Mouse (Mus musculus): Measurements from ENCODE around the gene Ugt1a5. TPM values are rescaled to one million over a fixed set of nuclear protein-coding genes. Genes with fewer than 3 reads are reported as not detected.

Ugt1a5 gene
- polyA plus RNA-seq, 1 experiment from 2014 or later: not detected

GRCm38 (mm10) chr1:88256886-88257663, 91.3 kb downstream of the Ugt1a5 start:
- no peak overlapping the region for H3K4me2 ChIP-seq (ENCODE audit: low read length)
- ATAC-seq (ENCODE audit: low FRiP score, low TSS enrichment) (no peak), DNase-seq (no peak)
- no peaks in the 10 kb centered on the region for H3K4me1 ChIP-seq (ENCODE audit: control insufficient read depth, insufficient read depth, low read length)
- no peak overlapping the region for H3K27ac ChIP-seq (replicated peaks; ENCODE audit: low read depth, low read length)
- WGBS: 81% methylated on average over 10 of the region's 10 CpGs
- peaks cover 27% of the 10 kb centered on the region for H3K36me3 ChIP-seq (ENCODE audit: control insufficient read depth, insufficient read depth, low read length)
- no peak overlapping the region for H3K9ac ChIP-seq (replicated peaks; ENCODE audit: low read length)
- H3K27me3 ChIP-seq (ENCODE audit: control insufficient read depth, insufficient read depth, low read length): no peaks in the 10 kb centered on the region
- peaks cover 56% of the 10 kb centered on the region for H3K9me3 ChIP-seq (ENCODE audit: control insufficient read depth, low read length)
- no peak overlapping the region for H3K4me3 ChIP-seq (replicated peaks; ENCODE audit: low read depth, low read length)

- 79% methylated on average over 6 of the region's 6 CpGs for WGBS
- Histone ChIP-seq H3K27ac (replicated peaks; ENCODE audit: low read depth, low read length) (no peak overlapping the region), H3K4me3 (replicated peaks; ENCODE audit: low read depth, low read length) (no peak overlapping the region), H3K4me2 (ENCODE audit: low read length) (no peak overlapping the region), H3K4me1 (ENCODE audit: control insufficient read depth, insufficient read depth, low read length) (no peaks in the 10 kb centered on the region), H3K27me3 (ENCODE audit: control insufficient read depth, insufficient read depth, low read length) (no peaks in the 10 kb centered on the region), H3K36me3 (ENCODE audit: control insufficient read depth, insufficient read depth, low read length) (peaks cover 33% of the 10 kb centered on the region), H3K9me3 (ENCODE audit: control insufficient read depth, low read length) (peaks cover 50% of the 10 kb centered on the region), H3K9ac (replicated peaks; ENCODE audit: low read length) (no peak overlapping the region)
- ATAC-seq (ENCODE audit: low FRiP score, low TSS enrichment) (no peak), DNase-seq (no peak)
These were observed 91.9 kb downstream of the Ugt1a5 start for GRCm38 (mm10) chr1:88257681-88258080.

- no peak for ATAC-seq (ENCODE audit: low FRiP score, low TSS enrichment)
- WGBS: 69% methylated on average over 6 of the region's 6 CpGs
- H3K9me3 ChIP-seq (ENCODE audit: control insufficient read depth, low read length): peaks cover 43% of the 10 kb centered on the region
These were observed 92.5 kb downstream of the Ugt1a5 start for GRCm38 (mm10) chr1:88258361-88258760.

GRCm38 (mm10) chr1:88258881-88259642, 93.2 kb downstream of the Ugt1a5 start:
- no peak overlapping the region for H3K27ac ChIP-seq (replicated peaks; ENCODE audit: low read depth, low read length)
- DNase-seq: no peak
- H3K4me3 ChIP-seq (replicated peaks; ENCODE audit: low read depth, low read length): no peak overlapping the region
- ATAC-seq (ENCODE audit: low FRiP score, low TSS enrichment): no peak
- no peak overlapping the region for H3K4me2 ChIP-seq (ENCODE audit: low read length)
- peaks cover 36% of the 10 kb centered on the region for H3K9me3 ChIP-seq (ENCODE audit: control insufficient read depth, low read length)
- no peak overlapping the region for H3K9ac ChIP-seq (replicated peaks; ENCODE audit: low read length)
- H3K36me3 ChIP-seq (ENCODE audit: control insufficient read depth, insufficient read depth, low read length): peaks cover 47% of the 10 kb centered on the region
- no peaks in the 10 kb centered on the region for H3K4me1 ChIP-seq (ENCODE audit: control insufficient read depth, insufficient read depth, low read length)
- no peaks in the 10 kb centered on the region for H3K27me3 ChIP-seq (ENCODE audit: control insufficient read depth, insufficient read depth, low read length)
- WGBS: 82% methylated on average over 8 of the region's 8 CpGs

More at GRCm38 (mm10) chr1:88258361-88258760, 92.5 kb downstream of the Ugt1a5 start:
- H3K27ac ChIP-seq (replicated peaks; ENCODE audit: low read depth, low read length): no peak overlapping the region
- no peak for DNase-seq
- H3K9ac ChIP-seq (replicated peaks; ENCODE audit: low read length): no peak overlapping the region
- H3K36me3 ChIP-seq (ENCODE audit: control insufficient read depth, insufficient read depth, low read length): peaks cover 40% of the 10 kb centered on the region
- H3K27me3 ChIP-seq (ENCODE audit: control insufficient read depth, insufficient read depth, low read length): no peaks in the 10 kb centered on the region
- no peaks in the 10 kb centered on the region for H3K4me1 ChIP-seq (ENCODE audit: control insufficient read depth, insufficient read depth, low read length)
- H3K4me2 ChIP-seq (ENCODE audit: low read length): no peak overlapping the region
- no peak overlapping the region for H3K4me3 ChIP-seq (replicated peaks; ENCODE audit: low read depth, low read length)

- no peak overlapping the region for H3K4me3 ChIP-seq (replicated peaks; ENCODE audit: low read depth, low read length)
- 84% methylated on average over 4 of the region's 4 CpGs for WGBS
- no peaks in the 10 kb centered on the region for H3K27me3 ChIP-seq (ENCODE audit: control insufficient read depth, insufficient read depth, low read length)
- no peak overlapping the region for H3K4me2 ChIP-seq (ENCODE audit: low read length)
- H3K4me1 ChIP-seq (ENCODE audit: control insufficient read depth, insufficient read depth, low read length): no peaks in the 10 kb centered on the region
- H3K27ac ChIP-seq (replicated peaks; ENCODE audit: low read depth, low read length): no peak overlapping the region
- peaks cover 53% of the 10 kb centered on the region for H3K36me3 ChIP-seq (ENCODE audit: control insufficient read depth, insufficient read depth, low read length)
- DNase-seq (no peak), ATAC-seq (ENCODE audit: low FRiP score, low TSS enrichment) (no peak)
- no peak overlapping the region for H3K9ac ChIP-seq (replicated peaks; ENCODE audit: low read length)
- H3K9me3 ChIP-seq (ENCODE audit: control insufficient read depth, low read length): peaks cover 32% of the 10 kb centered on the region
These were observed 93.8 kb downstream of the Ugt1a5 start for GRCm38 (mm10) chr1:88259643-88260024.

GRCm38 (mm10) chr1:88260114-88260513, 94.3 kb downstream of the Ugt1a5 start:
- Histone ChIP-seq H3K4me3 (replicated peaks; ENCODE audit: low read depth, low read length) (no peak overlapping the region), H3K9ac (replicated peaks; ENCODE audit: low read length) (no peak overlapping the region), H3K27me3 (ENCODE audit: control insufficient read depth, insufficient read depth, low read length) (no peaks in the 10 kb centered on the region), H3K27ac (replicated peaks; ENCODE audit: low read depth, low read length) (no peak overlapping the region), H3K4me2 (ENCODE audit: low read length) (no peak overlapping the region), H3K9me3 (ENCODE audit: control insufficient read depth, low read length) (peaks cover 28% of the 10 kb centered on the region), H3K36me3 (ENCODE audit: control insufficient read depth, insufficient read depth, low read length) (peaks cover 57% of the 10 kb centered on the region), H3K4me1 (ENCODE audit: control insufficient read depth, insufficient read depth, low read length) (no peaks in the 10 kb centered on the region)
- DNase-seq: peak; percentile 48
- peak; percentile 4; the same call in 1 of the 2 replicates for ATAC-seq (ENCODE audit: low FRiP score, low TSS enrichment)
- WGBS: 84% methylated on average over 6 of the region's 6 CpGs

GRCm38 (mm10) chr1:88260604-88261377, 95.0 kb downstream of the Ugt1a5 start:
- Histone ChIP-seq H3K36me3 (ENCODE audit: control insufficient read depth, insufficient read depth, low read length) (peaks cover 64% of the 10 kb centered on the region), H3K4me3 (replicated peaks; ENCODE audit: low read depth, low read length) (no peak overlapping the region), H3K9me3 (ENCODE audit: control insufficient read depth, low read length) (peaks cover 21% of the 10 kb centered on the region), H3K27ac (replicated peaks; ENCODE audit: low read depth, low read length) (no peak overlapping the region), H3K4me2 (ENCODE audit: low read length) (no peak overlapping the region), H3K27me3 (ENCODE audit: control insufficient read depth, insufficient read depth, low read length) (no peaks in the 10 kb centered on the region), H3K9ac (replicated peaks; ENCODE audit: low read length) (no peak overlapping the region), H3K4me1 (ENCODE audit: control insufficient read depth, insufficient read depth, low read length) (no peaks in the 10 kb centered on the region)
- no peak for ATAC-seq (ENCODE audit: low FRiP score, low TSS enrichment)
- 86% methylated on average over 10 of the region's 10 CpGs for WGBS
- DNase-seq: no peak

GRCm38 (mm10) chr1:88261706-88262105, 95.9 kb downstream of the Ugt1a5 start:
- peaks cover 73% of the 10 kb centered on the region for H3K36me3 ChIP-seq (ENCODE audit: control insufficient read depth, insufficient read depth, low read length)
- H3K27ac ChIP-seq (replicated peaks; ENCODE audit: low read depth, low read length): no peak overlapping the region
- ATAC-seq (ENCODE audit: low FRiP score, low TSS enrichment) (no peak), DNase-seq (no peak)
- 88% methylated on average over 7 of the region's 7 CpGs for WGBS
- no peaks in the 10 kb centered on the region for H3K27me3 ChIP-seq (ENCODE audit: control insufficient read depth, insufficient read depth, low read length)
- H3K4me3 ChIP-seq (replicated peaks; ENCODE audit: low read depth, low read length): no peak overlapping the region
- H3K9me3 ChIP-seq (ENCODE audit: control insufficient read depth, low read length): peaks cover 12% of the 10 kb centered on the region
- no peak overlapping the region for H3K9ac ChIP-seq (replicated peaks; ENCODE audit: low read length)
- no peaks in the 10 kb centered on the region for H3K4me1 ChIP-seq (ENCODE audit: control insufficient read depth, insufficient read depth, low read length)
- H3K4me2 ChIP-seq (ENCODE audit: low read length): no peak overlapping the region

All from midbrain, embryonic 14.5 days (tissue).